Mouse (Mus musculus): ENCODE data around the gene Olfr639. TPM values are rescaled to one million over a fixed set of nuclear protein-coding genes. Genes with fewer than 3 reads are reported as not detected.
"Not testable (repeated sequence)": the region's sequence is repeated elsewhere in the genome, so short reads cannot be mapped to it uniquely, and the experiment has no call there.

Gene Olfr639
- polyA plus RNA-seq (2012; rRNA removed): not detected in 2 replicates

DNA sequence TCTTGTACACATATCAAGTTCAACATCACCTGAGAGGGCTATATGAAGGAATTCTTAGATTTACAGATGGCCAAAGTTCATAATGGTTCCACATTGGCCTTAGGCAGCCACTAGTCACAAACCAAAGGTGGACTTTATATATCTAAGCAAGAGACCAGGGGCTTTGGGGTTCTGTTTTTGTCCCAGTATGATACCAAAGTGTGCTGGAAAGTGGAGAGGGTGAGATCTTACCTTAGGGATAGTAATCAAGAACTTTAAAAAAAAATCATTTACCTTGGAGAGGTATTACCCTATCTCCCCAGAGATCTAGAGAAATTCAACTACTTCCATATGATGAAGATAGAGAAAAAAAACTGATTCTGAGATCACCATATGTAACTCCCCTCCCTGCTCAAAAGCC lies at the start of gene Olfr639:
TSS of gene Olfr639 (minus strand) at position 101 of the 400 bp plus-strand sequence.
- no peak for DNase-seq (ENCODE audit: low read depth, low spot score)

DNA sequence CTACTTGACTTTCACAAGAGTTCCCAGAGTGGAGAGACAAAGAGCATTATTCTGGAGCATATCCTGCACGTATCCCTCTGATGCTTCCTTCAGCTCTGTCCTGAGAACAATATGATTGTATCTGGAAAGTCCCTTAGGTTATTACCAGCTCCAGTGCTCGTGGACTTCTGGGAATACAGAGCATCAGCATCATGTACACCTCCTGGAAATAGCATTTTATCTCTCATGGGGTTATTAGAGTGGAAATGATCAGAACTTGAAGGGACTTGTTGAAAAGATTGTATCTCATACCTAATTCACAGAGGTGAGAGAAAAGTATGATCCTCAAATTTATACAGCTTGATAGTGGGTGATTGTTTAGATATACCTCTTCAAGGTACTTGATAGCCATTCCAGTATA lies 44.2 kb upstream of the Olfr639 start, which contains the start of gene 4930516K23Rik:
TSS of gene 4930516K23Rik (minus strand) at position 101 of the 400 bp plus-strand sequence.
- DNase-seq (ENCODE audit: low read depth, low spot score): no peak
- WGBS: 39% methylated on average over 2 of the region's 2 CpGs

DNA sequence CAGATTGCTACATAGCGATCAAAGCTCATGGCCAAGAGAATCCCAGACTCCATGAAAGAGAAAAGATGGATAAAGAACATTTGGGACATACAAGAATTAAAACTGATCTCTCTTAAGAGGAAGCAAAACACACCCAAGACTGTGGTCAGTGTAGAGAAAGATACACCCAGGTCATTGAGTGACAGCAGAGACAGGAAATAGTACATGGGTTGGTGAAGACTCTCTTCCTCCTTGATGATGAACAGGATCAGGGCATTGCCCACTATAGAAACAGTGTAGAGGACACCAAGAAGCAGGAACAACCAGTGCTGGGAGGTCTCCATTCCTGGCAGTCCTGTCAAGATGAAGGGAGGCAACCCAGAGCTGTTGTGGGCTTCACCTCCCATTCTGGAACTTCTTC lies 42.1 kb upstream of the Olfr639 start:
- 74% methylated on average over 1 of the region's 1 CpGs for WGBS
- DNase-seq (ENCODE audit: low read depth, low spot score): no peak

DNA sequence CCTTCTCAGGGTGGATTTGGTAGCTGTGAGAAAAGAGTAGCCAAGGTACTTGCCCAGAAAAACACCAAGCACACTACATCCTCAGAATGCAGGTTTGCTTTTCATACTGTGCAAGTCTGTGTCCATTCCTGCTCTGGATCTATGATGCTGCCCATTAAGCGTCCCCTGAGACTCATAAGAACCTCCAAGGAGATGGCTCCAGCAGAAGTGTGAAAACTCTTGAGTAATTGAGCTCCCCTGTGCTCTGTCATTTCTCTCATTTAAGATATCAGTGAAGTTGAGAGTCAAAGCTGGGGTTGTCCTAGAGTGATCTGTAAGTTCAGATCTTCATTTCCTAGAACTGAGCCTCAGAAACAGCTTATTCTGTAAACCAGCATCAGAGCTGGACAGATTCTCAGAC lies 35.5 kb upstream of the Olfr639 start, which contains the start of gene Olfr642:
TSS of gene Olfr642 (minus strand) at position 101 of the 400 bp plus-strand sequence.
- DNase-seq (ENCODE audit: low read depth, low spot score): no peak
- 51% methylated on average over 1 of the region's 1 CpGs for WGBS

DNA sequence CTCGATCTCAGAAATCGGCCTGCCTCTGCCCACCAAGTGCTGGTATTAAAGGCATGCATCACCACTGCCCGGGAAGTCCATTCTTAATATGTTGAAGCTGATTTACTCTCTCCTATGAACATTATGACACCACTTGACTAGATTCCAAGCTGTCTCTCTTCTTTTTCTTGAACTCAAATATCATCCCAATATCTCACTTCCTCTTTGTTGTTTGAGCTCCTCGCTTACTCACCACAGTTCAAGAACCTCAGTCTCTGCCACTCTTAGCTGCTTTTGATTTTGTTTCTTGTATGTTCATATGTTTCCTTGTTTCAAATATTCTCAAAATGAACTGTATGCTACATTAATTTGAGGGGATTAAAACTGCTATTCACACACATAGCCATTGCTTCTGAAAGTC lies 33.6 kb upstream of the Olfr639 start:
- no peak for DNase-seq (ENCODE audit: low read depth, low spot score)
- 87% methylated on average over 4 of the region's 4 CpGs for WGBS

DNA sequence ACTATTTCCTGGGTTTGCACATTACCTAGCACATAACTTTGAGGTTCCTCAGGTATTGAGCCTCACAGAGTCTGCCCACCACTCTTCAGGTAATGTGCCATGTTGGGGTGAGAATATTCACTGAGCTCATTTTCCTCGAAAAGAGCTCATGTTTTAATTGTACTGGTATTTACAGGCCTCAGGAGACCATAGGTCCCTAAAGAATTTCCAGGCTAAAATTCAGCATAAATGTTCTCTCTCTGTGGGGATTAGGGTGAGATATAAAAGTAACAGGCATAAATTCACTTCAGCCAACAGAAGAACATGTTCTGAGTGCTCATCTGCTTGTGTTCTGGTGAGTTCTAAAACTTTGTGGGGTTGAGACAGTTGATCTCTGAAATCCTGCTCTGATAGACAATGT lies 18.0 kb upstream of the Olfr639 start, which contains the start of gene Olfr641:
TSS of gene Olfr641 (plus strand) at position 301 of the 400 bp plus-strand sequence.
- DNase-seq (ENCODE audit: low read depth, low spot score): no peak
- 46% methylated on average over 1 of the region's 1 CpGs for WGBS

DNA sequence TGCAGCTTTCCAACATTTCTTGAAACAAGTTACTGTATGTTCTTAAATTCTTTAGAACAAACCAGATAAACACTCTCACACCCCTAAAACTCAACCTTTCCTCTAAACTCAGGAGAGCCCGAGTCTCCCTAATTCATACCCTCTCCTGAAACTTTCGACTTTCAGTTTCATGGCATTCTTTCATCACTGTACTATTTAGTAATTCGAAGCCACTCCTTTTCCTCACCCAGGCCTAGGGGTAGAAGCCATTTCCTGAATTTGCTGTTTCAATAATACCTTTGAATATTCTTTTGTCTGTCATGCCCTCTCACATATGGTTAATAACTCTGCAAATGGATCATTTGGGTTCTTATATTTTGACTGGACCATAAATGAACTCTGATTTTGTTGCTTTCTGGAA lies 9.9 kb upstream of the Olfr639 start:
- no peak for DNase-seq (ENCODE audit: low read depth, low spot score)
- 77% methylated on average over 3 of the region's 3 CpGs for WGBS

DNA sequence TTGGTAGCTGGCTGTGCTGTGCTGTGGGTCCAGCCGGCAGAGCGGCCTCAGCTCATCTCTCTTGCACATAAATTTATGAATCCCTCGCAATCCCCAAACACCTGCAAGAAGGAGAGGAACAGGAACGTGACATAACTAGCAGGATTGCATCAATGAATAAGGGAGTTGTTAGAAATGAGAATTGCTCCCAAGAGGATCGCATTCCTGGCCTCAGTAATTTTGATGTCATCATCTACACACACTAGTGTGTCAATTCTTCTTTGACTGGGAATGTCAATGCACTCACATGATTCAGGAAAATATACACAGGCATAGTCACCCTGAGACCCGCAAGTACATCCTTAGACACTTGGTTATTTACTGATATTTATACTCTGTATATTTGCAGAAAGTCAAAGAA lies 8.4 kb upstream of the Olfr639 start, which contains the start of gene Olfr640:
TSS of gene Olfr640 (minus strand) at position 101 of the 400 bp plus-strand sequence.
- 72% methylated on average over 6 of the region's 6 CpGs for WGBS
- no peak for DNase-seq (ENCODE audit: low read depth, low spot score)

DNA sequence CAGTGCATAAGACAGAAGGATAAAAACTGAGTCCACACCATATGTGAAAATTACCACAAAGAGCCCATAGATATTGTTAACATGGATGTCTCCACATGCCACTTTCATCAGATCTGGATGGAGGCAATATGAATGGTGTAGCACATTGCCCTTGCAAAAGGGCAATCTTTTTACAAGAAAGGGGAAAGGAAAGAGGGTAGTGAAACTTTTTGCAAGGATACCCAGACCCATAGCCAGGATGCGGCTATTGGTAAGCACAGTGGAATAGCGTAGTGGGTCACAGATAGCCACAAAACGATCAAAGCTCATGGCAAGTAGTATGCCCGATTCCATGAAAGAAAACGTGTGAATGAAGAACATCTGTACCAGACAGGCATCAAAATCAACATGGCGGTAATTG lies 4.5 kb upstream of the Olfr639 start:
- WGBS: 87% methylated on average over 6 of the region's 6 CpGs
- DNase-seq (ENCODE audit: low read depth, low spot score): no peak

DNA sequence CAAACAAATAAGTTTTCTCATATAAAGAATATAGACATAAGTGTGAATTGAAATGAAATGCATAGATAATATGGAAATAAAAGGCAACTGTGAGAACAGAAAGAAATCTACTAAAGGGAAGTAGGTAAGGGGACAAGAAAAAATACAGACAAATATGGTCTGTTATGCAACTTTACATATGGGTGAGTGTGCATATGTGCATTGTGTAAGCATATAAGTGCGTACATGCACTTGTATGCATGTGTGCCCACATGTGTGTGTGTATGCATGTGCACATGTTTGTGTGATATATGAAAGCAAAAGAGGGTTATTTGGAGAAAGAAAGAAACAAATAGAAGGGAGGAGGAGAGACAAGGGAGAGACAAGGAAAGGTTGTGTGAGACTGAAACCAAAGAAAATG lies 1.9 kb upstream of the Olfr639 start:
- DNase-seq (ENCODE audit: low read depth, low spot score): no peak
- 80% methylated on average over 1 of the region's 1 CpGs for WGBS

DNA sequence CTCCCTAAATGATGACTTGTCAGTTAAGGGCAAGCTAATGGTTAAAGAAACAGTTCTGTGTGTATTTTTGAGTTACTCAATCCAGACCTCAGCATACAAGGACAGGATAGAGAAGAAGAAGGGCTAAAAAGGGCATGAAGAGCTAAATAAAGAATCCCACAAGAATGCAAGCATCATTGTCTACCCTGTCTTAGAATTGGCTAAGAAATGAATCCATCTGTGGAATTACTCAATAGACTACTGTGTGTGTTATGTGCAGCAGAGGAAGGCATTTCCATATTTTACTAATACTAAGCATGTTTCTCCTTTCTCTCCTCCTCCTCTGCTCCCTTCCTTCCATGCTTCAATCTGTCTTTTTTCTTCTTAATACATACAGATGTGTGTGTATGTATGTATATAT lies 18.0 kb downstream of the Olfr639 start:
- no peak for DNase-seq (ENCODE audit: low read depth, low spot score)

DNA sequence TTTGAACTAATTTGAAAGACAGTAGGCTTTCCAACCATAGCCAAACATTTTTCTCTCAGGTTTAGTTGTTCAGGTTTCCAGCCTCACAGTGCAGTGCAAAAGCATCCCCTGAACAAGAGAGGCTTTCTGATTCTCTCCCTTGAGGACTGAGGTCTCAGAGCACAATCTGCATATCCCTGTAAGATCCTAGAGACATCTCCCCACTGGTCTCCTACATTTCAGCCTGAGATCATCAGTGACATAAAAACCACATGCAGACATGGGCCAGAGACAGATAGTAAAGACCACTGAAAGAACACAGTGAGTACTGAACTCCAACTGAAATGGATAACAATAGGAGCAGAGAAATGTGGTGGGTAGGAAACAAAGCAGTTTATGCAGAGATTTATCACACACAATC lies 18.7 kb downstream of the Olfr639 start, which contains the start of gene Olfr638:
TSS of gene Olfr638 (plus strand) at position 301 of the 400 bp plus-strand sequence.
- DNase-seq (ENCODE audit: low read depth, low spot score): no peak

DNA sequence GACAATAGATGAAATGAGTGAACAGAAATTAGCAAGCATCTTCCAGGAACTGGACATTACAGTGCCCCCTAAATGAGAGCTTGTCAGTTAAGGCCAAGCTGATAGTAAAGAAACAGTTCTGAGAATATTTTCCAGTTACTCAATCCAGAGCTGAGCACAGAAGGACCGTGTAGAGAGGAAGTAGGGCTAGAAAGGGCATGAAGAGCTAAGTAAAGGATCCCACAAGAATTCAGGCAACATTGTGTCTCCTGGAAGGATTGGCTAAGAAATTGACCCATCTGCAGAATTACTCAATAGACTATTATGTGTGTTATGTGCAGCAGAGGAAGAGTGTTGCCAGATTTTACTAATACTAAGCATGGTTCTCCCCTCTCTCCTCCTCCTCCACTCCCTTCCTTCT lies 45.3 kb downstream of the Olfr639 start:
- DNase-seq (ENCODE audit: low read depth, low spot score): no peak
- 39% methylated on average over 1 of the region's 1 CpGs for WGBS

DNA sequence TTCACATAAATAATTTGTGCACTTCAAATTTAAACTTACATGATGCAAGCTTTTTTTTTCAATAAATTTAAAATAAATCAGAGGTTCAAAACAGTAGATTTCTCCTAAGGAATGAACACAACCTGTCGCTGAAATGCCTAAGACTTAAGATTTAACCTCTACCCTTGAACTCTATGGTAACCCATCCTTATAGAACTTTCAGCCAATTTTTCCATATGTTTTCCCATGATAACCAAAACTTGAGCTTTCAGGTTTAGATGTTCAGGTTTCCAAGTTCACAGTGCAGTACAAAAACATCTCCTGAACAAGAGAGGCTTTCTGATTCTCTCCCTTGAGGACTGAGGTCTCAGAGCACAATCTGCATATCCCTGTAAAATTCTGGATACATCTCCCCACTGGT lies 46.3 kb downstream of the Olfr639 start, which contains the start of gene Olfr635:
TSS of gene Olfr635 (plus strand) at position 301 of the 400 bp plus-strand sequence.
- DNase-seq (ENCODE audit: low read depth, low spot score): no peak
- WGBS: 68% methylated on average over 1 of the region's 1 CpGs

DNA sequence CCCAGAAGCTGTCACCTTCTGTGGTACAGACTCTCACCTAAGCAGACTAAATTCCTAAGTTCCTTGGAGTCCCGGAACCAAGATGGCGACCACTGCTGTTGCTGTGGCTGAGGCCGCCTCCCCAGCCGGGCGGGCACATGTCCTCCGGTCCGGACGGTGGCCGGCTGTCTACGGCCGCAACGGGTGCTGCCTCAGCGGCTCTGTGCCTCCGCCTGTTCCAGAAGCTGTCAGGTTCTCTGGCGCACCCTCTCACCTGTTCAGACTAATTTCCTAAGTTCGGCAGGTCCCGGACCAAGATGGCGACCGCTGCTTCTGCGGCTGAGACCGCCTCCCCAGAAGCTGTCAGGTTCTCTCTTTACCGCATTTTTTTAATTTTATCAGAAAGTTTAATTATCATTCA lies 50.2 kb downstream of the Olfr639 start:
- 93% methylated on average over 22 of the region's 22 CpGs for WGBS
- DNase-seq (ENCODE audit: low read depth, low spot score): not testable (repeated sequence)

Other genes starting within 250 kb of the Olfr639 start
- not detected in 2 replicates for gene Olfr69, start 245.7 kb downstream of the Olfr639 start, polyA plus RNA-seq (2012; rRNA removed)
- not detected in 2 replicates for gene Olfr68, start 237.6 kb downstream of the Olfr639 start, polyA plus RNA-seq (2012; rRNA removed)
- gene Olfr67, start 225.5 kb downstream of the Olfr639 start, polyA plus RNA-seq (2012; rRNA removed): not detected in 2 replicates
- 7.5 and 9.3 TPM in 2 replicates for gene Hbb-bt, start 203.3 kb downstream of the Olfr639 start, polyA plus RNA-seq (2012; rRNA removed)
- 97.3 and 114 TPM in 2 replicates for gene Hbb-bs, start 189.2 kb downstream of the Olfr639 start, polyA plus RNA-seq (2012; rRNA removed)
- not detected in 2 replicates for gene Hbb-bh2, start 176.8 kb downstream of the Olfr639 start, polyA plus RNA-seq (2012; rRNA removed)
- gene Hbb-bh1, start 174.1 kb downstream of the Olfr639 start, polyA plus RNA-seq (2012; rRNA removed): not detected in 2 replicates
- not detected in 2 replicates for gene Hbb-y, start 164.1 kb downstream of the Olfr639 start, polyA plus RNA-seq (2012; rRNA removed)
- gene Olfr66, start 131.1 kb downstream of the Olfr639 start, polyA plus RNA-seq (2012; rRNA removed): not detected in 2 replicates
- gene Olfr64, start 122.8 kb downstream of the Olfr639 start, polyA plus RNA-seq (2012; rRNA removed): not detected in 2 replicates
- not detected in 2 replicates for gene Olfr65, start 113.8 kb downstream of the Olfr639 start, polyA plus RNA-seq (2012; rRNA removed)
- not detected in 2 replicates for gene Olfr631, start 88.5 kb downstream of the Olfr639 start, polyA plus RNA-seq (2012; rRNA removed)
- gene Olfr632, start 83.0 kb downstream of the Olfr639 start, polyA plus RNA-seq (2012; rRNA removed): not detected in 2 replicates
- not detected in 2 replicates for gene Olfr633, start 72.9 kb downstream of the Olfr639 start, polyA plus RNA-seq (2012; rRNA removed)
- gene Olfr635, start 46.2 kb downstream of the Olfr639 start, polyA plus RNA-seq (2012; rRNA removed): not detected in 2 replicates
- not detected in 2 replicates for gene Olfr638, start 18.6 kb downstream of the Olfr639 start, polyA plus RNA-seq (2012; rRNA removed)
- gene Olfr640, start 8.3 kb upstream of the Olfr639 start, polyA plus RNA-seq (2012; rRNA removed): not detected in 2 replicates
- gene Olfr641, start 18.1 kb upstream of the Olfr639 start, polyA plus RNA-seq (2012; rRNA removed): not detected in 2 replicates
- not detected in 2 replicates for gene Olfr642, start 35.4 kb upstream of the Olfr639 start, polyA plus RNA-seq (2012; rRNA removed)
- gene 4930516K23Rik, start 44.1 kb upstream of the Olfr639 start, polyA plus RNA-seq (2012; rRNA removed): not detected in 2 replicates
- gene Olfr644, start 54.6 kb upstream of the Olfr639 start, polyA plus RNA-seq (2012; rRNA removed): not detected in 2 replicates
- not detected in 2 replicates for gene Olfr645, start 68.2 kb upstream of the Olfr639 start, polyA plus RNA-seq (2012; rRNA removed)
- gene Olfr646, start 87.6 kb upstream of the Olfr639 start, polyA plus RNA-seq (2012; rRNA removed): not detected in 2 replicates
- not detected in 2 replicates for gene Ubqln5, start 112.5 kb upstream of the Olfr639 start, polyA plus RNA-seq (2012; rRNA removed)
- not detected in 2 replicates for gene Olfr643, start 120.1 kb upstream of the Olfr639 start, polyA plus RNA-seq (2012; rRNA removed)
- not detected in 2 replicates for gene Ubqln3, start 126.0 kb upstream of the Olfr639 start, polyA plus RNA-seq (2012; rRNA removed)
- gene Ubqlnl, start 133.3 kb upstream of the Olfr639 start, polyA plus RNA-seq (2012; rRNA removed): not detected in 2 replicates
- gene Olfm5, start 147.5 kb upstream of the Olfr639 start, polyA plus RNA-seq (2012; rRNA removed): not detected in 2 replicates
- 0.02 TPM in 1 of 2 replicates, not detected in the other for gene Olfr648, start 166.1 kb upstream of the Olfr639 start, polyA plus RNA-seq (2012; rRNA removed)
- not detected in 2 replicates for gene Olfr649, start 178.7 kb upstream of the Olfr639 start, polyA plus RNA-seq (2012; rRNA removed)
- gene Trim6, start 201.5 kb upstream of the Olfr639 start, polyA plus RNA-seq (2012; rRNA removed): 0.79 and 1.1 TPM in 2 replicates
- 3.8 and 5.5 TPM in 2 replicates for gene Trim34a, start 227.2 kb upstream of the Olfr639 start, polyA plus RNA-seq (2012; rRNA removed)